Mouse (Mus musculus) R1 (cell line): Measurements from ENCODE around the gene Pdxp.

Experiments
- DNase-seq: peaks from one replicate; pipeline ENCODE4 v3.0.0-alpha.2; 2018; ENCODE audit warnings: low read depth, low spot score

The Pdxp gene

GRCm38 (mm10) chr15:78927788-78928457 is 14.2 kb downstream of the Pdxp start:
- peak; percentile 86 for DNase-seq

GRCm38 (mm10) chr15:78928539-78928938 is 14.8 kb downstream of the Pdxp start:
- DNase-seq = peak; percentile 32

DNA sequence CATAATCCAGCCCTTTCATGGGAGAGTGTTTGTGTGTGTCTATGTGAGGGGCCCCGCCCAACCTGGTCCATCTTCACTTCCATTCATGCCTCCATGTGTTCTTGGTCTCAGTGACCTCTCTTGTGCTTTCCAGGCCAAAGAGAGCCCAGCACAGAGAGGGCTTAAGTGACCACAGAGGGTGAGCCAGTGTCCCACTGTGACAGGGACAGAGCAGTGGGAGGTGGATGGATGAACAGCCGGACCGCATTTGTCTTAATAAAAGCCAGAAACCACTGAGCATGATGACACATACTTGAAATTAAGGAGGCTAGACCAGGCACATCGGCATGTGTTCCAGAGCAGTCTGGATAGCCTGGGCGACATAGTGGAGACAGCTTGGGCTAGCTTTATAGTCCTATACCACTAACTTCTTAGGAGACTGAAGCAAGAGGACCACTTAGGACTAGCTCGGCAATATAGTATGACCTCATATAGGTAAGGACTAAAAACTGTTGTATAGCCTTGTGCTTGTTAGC is 16.5 kb downstream of the Pdxp start:
- no peak for DNase-seq

DNA sequence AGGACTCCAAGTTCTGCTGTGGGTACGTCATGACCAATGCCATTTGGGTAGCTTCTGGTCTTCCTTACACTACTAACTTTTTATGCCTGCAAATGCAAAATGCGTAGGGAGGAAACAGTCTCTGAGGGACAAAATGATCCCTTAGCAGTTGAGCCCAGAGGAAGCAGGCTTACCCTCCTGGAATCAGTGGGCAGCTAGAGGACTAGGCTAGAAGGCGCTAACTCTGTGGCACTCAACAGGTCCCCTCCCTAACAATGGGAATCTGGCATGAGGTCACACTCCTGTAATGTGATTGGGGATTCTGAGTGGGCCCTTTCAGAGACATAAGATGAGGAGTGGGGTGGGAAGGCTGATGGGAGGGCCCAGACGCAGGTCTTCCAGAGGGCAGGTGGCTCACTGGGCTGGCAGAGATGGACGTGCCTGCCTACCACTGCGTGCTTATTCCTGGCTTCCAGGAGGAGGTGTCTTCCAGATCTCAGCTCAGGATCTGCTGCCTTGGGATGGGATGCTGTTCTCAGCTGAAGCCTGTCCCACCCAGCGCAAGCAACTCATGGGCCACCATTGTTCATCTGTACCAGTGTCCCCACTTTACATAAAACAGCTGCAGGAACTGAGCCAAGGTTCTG is 17.2 kb downstream of the Pdxp start:
- DNase-seq = no peak

DNA sequence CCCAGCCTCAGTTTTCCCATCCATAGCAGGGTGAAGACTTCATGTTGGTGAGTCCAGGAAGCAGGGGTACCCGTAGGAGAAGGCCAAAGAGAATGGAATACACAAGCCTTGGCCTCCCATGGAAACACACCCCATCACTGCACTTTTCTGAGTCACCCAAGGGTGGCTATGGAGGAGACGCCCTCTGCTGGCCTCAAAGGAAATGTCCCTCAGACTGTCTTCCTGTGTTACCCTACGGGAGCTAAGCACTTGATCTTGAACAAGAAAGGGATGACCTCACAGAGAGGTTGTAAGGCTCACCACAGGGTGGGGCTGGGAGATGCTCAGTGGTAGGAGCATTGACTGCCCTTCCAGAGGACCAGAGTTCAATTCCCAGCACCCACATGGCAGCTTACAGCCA is 17.9 kb downstream of the Pdxp start:
- peak; percentile 71 for DNase-seq

DNA sequence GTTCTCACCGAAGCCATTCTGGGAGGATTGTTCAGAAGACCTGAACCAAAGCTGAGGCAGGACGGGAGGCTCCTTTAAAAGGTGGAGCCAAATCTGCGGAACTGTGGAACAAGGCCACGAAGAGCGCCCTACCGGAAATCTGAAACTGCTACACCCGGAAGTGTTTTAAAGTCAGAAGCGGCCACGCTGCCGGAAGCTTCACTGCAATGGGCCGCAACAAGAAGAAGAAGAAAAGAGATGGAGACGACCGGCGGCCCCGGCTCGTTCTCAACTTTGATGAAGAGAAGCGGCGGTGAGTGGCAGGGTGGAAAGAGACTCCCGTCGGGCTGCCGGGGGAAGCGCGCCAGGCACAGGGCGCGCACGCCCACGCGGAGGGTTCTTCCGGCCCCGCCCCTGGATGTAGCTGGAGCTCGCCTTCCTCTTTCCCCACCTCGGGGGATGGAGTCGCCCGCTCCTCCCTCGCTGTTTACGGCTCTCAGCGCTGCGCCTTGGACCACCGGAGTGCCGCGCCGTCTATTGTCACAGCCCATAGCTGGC is 21.1 kb downstream of the Pdxp start, which contains the start of gene Nol12:
Nol12 (plus strand) TSS at position 150 of the 537 bp plus-strand sequence.
- peak; percentile 96 for DNase-seq

DNA sequence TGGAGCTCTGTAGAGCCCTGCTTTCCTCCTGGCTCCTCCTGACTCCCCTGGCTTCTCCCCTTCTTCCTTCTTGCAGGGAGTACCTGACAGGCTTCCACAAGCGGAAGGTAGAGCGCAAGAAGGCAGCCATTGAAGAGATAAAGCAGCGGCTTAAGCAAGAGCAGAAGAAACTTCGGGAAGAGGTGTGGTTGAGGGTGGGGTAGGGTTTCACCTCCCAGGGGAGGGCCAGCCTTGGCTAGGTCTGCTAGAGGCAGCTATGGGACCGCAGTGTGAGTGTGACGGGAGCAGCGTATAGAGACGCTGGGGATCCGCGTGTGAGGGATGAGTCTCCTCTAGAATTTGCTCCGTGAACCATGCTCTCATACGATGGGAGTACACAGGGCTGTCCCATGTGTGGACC is 22.7 kb downstream of the Pdxp start:
- DNase-seq = no peak

DNA sequence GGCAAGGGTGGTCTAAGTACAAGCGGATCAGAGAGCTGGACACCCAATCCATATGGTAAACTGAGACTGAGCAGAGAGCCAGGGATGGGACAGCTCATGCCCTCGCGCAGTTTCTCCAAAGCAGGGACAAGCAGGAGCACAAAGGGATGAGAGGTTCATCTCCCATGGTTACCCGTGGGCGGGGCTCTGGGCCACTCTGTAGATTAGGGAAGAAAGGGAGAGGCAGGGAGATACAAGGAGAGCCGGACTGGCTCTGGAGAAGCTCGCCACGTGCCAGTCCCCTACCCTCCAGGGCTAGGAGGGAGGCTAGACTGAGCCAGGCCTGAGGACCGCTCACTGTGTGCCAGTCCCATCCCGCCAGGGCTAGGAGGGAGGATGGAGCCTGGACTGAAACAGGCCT is 23.6 kb downstream of the Pdxp start:
- DNase-seq = peak; percentile 52

DNA sequence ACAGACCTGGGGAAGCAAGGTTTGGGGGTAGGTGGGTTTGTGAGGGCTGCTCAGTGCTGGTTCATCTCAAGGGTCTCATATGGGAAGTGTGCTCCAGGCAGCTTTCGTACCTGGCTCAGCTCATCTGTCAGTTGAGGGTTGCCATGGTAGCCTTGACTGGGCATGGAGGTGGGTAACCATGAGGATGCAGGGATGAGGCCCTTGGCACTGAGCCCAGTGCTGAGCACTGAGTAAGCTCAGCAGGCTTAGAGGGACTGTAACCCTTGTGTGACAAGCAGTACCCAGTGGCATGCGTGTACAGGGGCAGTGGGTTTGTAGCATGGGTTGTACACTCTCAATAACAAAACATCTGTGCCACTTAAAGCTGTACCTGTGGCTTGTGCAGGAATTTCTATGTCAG is 24.2 kb downstream of the Pdxp start:
- DNase-seq = no peak

GRCm38 (mm10) chr15:78940325-78940724 is 26.6 kb downstream of the Pdxp start:
- no peak for DNase-seq

DNA sequence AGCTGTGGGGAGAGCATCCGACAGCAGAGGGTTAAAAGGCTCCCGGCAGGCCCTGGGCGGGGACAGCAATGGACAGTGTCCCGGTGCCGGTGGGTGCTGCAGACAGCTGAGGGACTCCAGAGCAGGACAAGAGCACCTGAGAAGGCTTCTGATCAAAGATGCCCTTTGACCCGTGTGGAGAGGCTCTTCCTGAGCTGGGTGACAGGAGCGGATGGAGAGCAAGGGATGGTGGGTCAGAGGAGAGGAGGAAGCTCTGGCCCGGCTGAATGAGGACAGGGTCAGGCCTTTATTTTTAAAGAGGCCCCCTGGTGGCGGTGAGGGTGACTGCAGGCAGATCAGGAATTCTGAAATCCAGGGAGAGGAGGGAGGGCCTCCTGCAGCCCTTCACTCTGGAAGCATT is 28.9 kb downstream of the Pdxp start:
- peak; percentile 78 for DNase-seq

- no peak for DNase-seq
Measured at GRCm38 (mm10) chr15:78946232-78946631, 32.5 kb downstream of the Pdxp start.

DNA sequence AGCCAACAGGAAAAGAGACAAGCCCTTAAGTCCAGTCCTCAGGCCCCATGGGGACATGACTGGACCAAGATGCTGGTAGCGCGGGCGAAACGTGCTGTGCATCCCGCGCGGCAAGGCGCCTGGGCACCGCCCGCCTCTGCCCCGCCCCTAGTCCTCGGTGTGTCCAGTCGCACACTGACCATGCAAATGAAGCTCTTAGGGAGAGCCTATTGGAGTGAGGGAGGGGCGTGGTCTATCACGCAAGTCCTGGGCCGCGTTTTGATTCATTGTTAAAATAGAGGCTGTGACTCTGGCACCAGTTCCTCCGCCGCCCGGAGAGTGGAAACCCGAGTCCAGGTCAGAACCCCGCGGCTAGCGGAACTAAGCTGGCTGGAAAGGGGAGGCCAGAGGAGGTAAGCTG is 33.9 kb downstream of the Pdxp start, which contains the start of gene Triobp:
Triobp (plus strand) TSS at position 68 of the 400 bp plus-strand sequence.
- DNase-seq = peak; percentile 82

DNA sequence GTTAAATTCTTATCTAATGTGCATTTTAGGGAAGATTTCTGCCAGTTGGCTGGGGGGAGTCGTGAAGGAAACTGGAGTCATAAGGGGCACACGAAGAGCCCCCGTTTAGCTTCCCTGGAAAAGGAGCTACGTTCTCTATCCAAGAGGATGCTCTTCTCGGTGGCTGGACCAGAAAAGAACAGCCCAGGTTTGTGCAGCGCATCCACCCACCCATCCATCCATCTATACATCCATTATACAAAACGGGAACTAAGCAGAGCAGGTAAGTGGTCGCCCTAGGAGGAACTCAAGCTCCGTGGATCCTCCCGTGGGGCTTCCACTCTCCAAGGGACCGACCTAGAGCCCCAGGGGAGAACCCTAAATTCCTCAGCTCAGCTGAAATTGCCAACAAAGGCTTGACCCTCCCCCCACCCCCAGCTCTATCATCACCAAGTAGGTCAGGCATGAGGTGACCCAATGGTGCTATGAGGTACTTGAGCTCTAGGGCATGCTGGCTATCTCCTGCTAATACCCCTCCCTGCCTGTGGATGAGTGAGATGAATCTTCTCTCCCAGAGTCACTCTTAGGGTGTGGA is 34.5 kb downstream of the Pdxp start:
- DNase-seq = no peak

GRCm38 (mm10) chr15:78948883-78949282 is 35.2 kb downstream of the Pdxp start:
- DNase-seq = no peak

DNA sequence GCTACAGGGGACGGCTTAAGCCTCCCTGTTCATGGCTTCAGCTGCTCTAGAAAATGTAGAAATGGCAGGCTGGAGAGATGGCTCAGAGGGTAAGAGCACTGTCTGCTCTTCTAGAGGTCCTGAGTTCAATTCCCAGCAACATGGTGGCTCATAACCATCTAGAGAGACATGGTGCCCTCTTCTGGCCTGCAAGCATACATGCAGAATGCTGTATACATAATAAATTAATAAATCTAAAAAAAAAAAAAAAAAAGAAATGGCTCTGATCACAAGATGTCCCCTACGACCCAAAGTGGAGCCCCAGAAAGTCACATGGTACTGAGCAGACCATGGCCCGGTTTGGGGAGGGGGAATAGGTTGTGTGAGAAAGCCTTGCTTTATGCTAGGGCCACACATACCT is 41.9 kb downstream of the Pdxp start:
- DNase-seq = no peak

- DNase-seq = peak; percentile 68
Measured at GRCm38 (mm10) chr15:78956351-78956750, 42.6 kb downstream of the Pdxp start.

DNA sequence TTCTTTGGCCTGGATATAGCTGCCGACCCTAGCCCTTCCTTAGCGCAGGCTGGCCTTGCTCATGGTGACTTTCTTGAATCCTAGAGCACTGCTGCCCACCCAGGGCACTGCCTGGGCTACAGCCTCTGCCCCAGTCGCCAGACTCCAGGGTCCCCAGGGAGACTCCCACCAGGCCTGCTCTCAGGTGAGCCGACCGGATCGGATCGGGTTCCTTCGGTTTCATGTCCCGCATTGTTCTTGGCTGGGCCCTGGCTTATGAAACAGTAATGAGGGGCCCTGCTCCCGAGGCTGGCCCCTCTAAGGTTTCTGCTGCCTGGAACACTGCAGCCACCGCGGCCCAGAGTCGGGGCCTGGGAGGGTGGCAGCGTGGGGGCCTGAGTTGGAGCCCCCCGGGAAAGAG is 43.3 kb downstream of the Pdxp start:
- no peak for DNase-seq

DNA sequence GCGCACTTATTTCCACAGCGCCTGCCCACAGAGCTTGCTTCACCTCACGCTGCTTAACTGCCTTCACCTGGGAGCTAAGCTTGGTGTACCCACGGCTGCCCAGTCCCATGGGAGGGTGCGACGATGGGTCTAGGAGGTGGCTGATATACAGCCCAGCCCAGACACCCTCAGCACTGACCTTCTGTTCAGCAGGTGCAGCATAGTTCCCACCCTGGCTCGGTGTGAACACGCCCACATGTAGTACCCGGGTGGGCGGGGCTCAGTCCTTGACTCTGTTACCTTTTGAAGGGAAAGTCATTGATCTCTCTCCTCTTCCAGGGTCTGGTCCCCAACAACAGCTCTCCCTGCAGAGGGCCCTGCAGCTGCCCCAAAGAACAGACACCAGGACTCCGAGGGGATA is 45.8 kb downstream of the Pdxp start:
- DNase-seq = peak; percentile 37

DNA sequence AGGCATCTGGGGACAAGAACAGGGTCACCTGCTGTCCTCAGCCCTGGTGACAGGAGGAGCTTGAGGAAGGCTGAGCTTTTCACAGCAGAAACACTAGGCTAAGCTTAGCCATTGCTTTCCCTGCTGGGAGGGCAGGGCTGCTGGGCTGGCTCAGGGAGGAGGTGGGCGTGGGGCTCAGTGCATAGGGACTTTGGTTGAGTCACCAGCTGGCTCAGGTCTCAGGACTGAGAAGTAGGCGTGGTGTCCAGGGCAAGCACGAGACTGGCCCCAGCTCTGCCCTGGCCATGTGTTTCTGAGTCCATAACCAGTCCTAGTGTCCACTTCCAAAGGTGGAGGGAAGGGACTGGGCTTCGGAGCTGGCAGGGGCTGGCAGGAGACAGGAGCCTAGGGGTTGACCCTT is 46.4 kb downstream of the Pdxp start:
- DNase-seq = no peak

- DNase-seq = peak; percentile 65
Measured at GRCm38 (mm10) chr15:78962885-78963284, 49.2 kb downstream of the Pdxp start.
